Mouse (Mus musculus): ENCODE measurements around the gene Dnal1. TPM values are rescaled to one million over a fixed set of nuclear protein-coding genes. Genes with fewer than 3 reads are reported as not detected.

The Dnal1 gene
- polyA plus RNA-seq, 1 experiment from 2014 or later = 23.6 TPM

DNA sequence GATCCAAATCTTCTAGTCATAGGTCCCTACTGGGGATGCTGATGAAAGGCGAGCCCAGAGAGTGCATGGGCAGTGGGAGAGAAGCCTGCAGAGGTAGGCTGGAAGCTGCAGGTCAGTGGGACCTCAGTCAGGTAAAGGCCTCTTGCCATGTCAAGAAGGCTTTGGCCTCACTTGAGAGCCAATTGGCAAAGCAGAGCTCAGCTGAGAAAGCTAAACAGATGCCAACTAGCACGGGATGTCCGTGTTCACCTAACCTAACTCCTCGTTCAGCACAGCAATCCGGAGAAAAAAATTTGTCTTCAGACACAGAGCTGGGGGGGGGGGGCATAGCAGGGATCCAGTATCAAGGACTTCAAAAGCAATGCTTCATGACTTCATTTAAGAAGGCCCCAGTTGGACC lies 70.8 kb downstream of the Dnal1 start:
- POLR2A ChIA-PET = no interaction called here
- in situ Hi-C loops (cut with MboI; ENCODE audit: low pct_unique_long_range_greater_than_20kb) = no loop called here
- no peak for ATAC-seq

DNA sequence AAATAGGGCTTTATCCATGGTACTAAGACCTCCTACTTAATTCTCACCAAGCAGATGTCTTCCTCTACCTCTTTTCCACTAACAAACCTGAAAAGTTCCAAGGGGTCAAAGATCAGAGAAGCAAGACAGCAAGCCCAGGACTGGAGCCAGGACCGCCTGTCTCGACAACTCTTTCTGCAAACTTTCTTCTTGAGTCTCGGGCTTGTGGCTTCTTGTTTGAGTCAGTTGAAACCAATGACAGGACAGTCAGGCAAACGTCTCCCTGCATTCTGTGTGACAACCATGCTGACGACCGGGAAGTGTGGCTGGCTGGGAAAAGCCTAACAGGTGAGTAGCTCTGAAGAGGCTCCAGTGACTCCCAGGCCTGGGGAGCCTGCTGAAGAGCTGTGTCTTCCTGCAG lies 71.4 kb downstream of the Dnal1 start:
- in situ Hi-C loops (cut with MboI; ENCODE audit: low pct_unique_long_range_greater_than_20kb) = no loop called here
- DNase-seq (ENCODE audit: low read depth, low spot score) (no peak), ATAC-seq (no peak)
- ChIA-PET POLR2A (no interaction called here), CTCF (no interaction called here)
- no peak for TF ChIP-seq CTCF (IDR thresholded peaks at IDR 0.05)
- no peaks in the 10 kb centered on the region for H3K27me3 ChIP-seq

More for the DNA sequence above, 70.8 kb downstream of the Dnal1 start:
- H3K27me3 ChIP-seq = no peaks in the 10 kb centered on the region
- no peak for DNase-seq (ENCODE audit: low read depth, low spot score)
- TF ChIP-seq CTCF (IDR thresholded peaks at IDR 0.05) = no peak
- CTCF ChIA-PET = interaction anchor here (1.4 kb wide), 1 partner anchor 10 kb away, joined by 4 read pairs; no protein-coding TSS in a partner anchor

DNA sequence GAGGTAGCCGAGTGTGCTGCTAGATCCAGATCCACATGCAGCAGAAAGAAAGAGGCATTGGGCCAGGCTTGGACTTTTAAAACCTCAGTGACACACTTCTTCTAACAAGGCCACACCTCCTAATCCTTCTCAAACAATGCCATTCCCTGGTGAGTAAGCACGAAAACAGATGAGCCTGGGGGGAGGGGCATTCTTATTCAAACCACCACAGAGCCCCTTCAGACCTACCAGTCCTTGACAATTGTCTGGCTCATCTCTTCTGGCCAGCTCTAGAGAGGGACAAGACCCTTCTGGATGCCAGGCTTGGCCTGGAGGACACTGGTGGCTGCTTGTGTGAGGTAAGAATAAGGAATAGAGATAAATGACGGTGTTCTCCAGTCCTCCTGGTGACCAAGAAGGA lies 72.4 kb downstream of the Dnal1 start:
- DNase-seq (ENCODE audit: low read depth, low spot score) (no peak), ATAC-seq (no peak)
- H3K27me3 ChIP-seq = no peaks in the 10 kb centered on the region
- no peak for TF ChIP-seq CTCF (IDR thresholded peaks at IDR 0.05)
- in situ Hi-C loops (cut with MboI; ENCODE audit: low pct_unique_long_range_greater_than_20kb) = no loop called here
- POLR2A ChIA-PET = no interaction called here
- CTCF ChIA-PET = no interaction called here

DNA sequence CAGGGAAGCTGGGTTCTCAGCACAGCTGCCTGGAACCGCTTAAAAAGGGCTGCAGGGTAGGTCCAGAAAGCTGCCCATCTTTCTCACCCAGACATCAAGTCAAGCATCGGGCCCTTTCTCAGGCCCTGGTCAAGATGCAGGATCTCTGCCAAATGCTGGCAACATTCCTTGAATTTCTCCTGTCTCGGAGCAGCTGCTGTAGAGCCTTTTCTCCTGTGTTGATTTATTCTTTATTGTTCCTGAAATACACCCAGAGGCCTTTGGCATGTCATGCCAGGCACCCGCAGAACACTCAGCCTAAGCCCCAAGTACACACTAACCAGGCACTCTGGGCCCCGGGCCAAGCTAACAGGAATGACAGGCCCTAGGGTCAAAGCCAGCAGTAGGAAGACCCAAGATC lies 72.8 kb downstream of the Dnal1 start:
- in situ Hi-C loops (cut with MboI; ENCODE audit: low pct_unique_long_range_greater_than_20kb) = no loop called here
- ChIA-PET POLR2A (interaction anchor here (1.6 to 1.8 kb wide), 2 partner anchors 8 to 31 kb away, joined by 4 to 7 read pairs; partner anchors contain the start of gene Elmsan1), CTCF (interaction anchor here (0.9 kb wide), 1 partner anchor 15 kb away, joined by 3 read pairs; no protein-coding TSS in a partner anchor)
- H3K27me3 ChIP-seq = no peaks in the 10 kb centered on the region
- no peak for DNase-seq (ENCODE audit: low read depth, low spot score)
- peak; percentile 44 for ATAC-seq
- no peak for TF ChIP-seq CTCF (IDR thresholded peaks at IDR 0.05)

DNA sequence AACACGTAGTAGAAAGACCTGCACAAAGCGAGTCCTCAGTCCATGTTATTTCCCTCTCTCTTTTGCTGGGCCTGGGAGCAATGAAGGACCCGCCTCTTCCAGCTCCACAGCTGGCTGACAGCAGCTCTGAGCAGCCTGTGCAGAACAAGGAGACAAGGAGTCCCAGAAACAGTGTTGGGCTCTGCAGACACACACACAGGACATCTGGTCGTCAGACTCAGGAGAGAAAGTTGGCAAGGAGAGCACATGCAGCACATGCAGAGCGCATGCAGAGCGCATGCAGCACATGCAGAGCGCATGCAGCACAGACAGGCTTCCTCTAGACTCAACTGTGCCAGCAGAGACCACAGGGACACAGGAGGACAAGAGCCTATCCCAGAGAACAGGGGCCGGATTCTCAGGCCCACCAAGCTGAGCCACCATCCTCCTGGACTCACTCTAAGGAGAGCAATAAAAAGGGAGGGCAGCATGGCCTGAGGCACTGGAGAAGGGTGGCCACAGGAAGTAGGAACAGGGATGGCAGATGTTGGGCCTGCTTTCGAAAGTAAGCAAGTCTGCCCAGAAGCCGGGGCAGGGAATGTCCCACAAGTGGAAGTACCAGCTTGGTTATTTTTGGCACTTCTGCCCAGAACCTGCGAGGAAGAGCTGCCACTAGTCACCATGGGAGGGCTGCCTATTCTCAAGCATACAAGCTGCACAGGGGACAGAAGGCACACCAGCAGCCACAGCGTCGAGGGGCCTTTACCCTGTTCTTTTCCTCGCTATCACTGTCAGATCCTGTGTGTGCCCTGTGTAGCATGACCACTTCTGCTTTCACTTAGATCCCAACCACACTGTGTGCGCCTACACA lies 73.8 kb downstream of the Dnal1 start:
- POLR2A ChIA-PET = interaction anchor here (0.7 to 3.3 kb wide), 4 partner anchors 9 to 655 kb away, joined by 3 to 12 read pairs (median 6); partner anchors contain the start of gene Elmsan1
- ATAC-seq (no peak), DNase-seq (ENCODE audit: low read depth, low spot score) (no peak)
- no peaks in the 10 kb centered on the region for H3K27me3 ChIP-seq
- CTCF ChIA-PET = interaction anchor here (0.9 to 2.1 kb wide), 5 partner anchors 12 to 36 kb away, joined by 3 to 5 read pairs (median 4); no protein-coding TSS in a partner anchor
- TF ChIP-seq CTCF (IDR thresholded peaks at IDR 0.05) = no peak
- in situ Hi-C loops (cut with MboI; ENCODE audit: low pct_unique_long_range_greater_than_20kb) = no loop called here

DNA sequence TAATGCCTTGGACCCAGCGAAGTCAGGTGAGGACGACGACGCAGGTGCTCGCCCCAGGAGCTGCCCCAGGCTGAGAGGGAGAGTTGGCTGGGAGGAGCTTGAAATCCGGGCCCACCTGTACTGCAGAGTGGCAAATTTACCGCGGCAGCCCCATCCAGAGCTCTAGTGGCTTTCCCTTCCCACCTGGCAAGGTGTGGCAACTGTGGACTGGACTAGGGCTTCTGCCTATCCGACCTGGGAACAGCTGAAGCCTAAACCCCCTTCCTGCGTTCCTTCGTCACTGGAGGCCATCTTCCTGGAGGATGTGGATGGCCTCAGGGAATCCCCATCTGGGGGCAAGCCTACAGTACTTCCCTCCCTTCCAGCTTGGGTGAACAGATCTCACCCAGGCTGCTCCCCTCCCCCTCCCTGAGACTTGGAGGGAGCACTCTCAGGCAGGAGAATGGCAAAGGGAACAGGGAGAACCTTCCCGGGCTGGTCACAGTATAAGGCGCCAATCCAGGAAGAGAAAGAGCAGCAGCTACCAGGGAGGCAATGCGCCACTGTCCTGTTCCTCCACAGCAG lies 74.8 kb downstream of the Dnal1 start:
- in situ Hi-C loops (cut with MboI; ENCODE audit: low pct_unique_long_range_greater_than_20kb) = no loop called here
- CTCF ChIA-PET = interaction anchor here (1.1 to 2.1 kb wide), 3 partner anchors 13 to 27 kb away, joined by 4 to 5 read pairs (median 5); no protein-coding TSS in a partner anchor
- TF ChIP-seq CTCF (IDR thresholded peaks at IDR 0.05) = no peak
- ATAC-seq = no peak
- POLR2A ChIA-PET = interaction anchor here (0.7 to 3.3 kb wide), 4 partner anchors 12 to 656 kb away, joined by 3 to 12 read pairs (median 3); no protein-coding TSS in a partner anchor
- H3K27me3 ChIP-seq = no peaks in the 10 kb centered on the region
- no peak for DNase-seq (ENCODE audit: low read depth, low spot score)

DNA sequence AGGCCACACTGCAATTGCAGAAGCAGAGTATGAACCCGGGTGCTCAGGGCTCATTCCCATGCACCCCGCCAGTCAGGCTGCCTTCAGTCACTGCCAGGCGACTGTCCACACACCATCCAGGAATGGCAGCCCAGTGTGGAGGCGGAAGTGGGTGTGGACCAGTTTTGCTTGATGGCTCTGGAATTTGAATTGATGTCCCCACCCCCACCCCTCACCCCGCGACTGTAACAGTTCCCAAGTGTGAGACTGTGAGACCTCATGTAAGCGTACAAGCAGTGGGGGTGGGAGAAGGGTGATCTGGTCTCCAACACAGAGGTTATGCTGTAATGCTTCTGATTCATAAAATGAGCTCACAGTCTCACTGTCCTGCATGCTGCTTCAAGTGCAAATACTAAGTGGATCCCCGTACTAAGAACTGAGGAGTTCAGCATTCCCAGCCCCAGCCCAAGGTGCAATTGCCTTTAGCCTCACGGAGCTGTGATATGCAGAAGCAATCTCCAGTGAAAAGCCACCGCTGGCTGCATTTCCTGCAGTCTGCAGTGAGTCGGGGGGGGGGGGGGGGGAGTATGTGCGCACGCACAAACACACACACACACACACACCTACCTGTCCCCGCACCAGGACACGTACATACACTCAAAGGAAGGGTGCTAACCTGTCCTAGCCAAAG lies 76.1 kb downstream of the Dnal1 start:
- no peak for TF ChIP-seq CTCF (IDR thresholded peaks at IDR 0.05)
- DNase-seq (ENCODE audit: low read depth, low spot score) (no peak), ATAC-seq (peak; percentile 11)
- ChIA-PET CTCF (no interaction called here), POLR2A (interaction anchor here (0.7 to 3.3 kb wide), 3 partner anchors 13 to 30 kb away, joined by 3 to 12 read pairs (median 3); no protein-coding TSS in a partner anchor)
- no peaks in the 10 kb centered on the region for H3K27me3 ChIP-seq
- in situ Hi-C loops (cut with MboI; ENCODE audit: low pct_unique_long_range_greater_than_20kb) = no loop called here

DNA sequence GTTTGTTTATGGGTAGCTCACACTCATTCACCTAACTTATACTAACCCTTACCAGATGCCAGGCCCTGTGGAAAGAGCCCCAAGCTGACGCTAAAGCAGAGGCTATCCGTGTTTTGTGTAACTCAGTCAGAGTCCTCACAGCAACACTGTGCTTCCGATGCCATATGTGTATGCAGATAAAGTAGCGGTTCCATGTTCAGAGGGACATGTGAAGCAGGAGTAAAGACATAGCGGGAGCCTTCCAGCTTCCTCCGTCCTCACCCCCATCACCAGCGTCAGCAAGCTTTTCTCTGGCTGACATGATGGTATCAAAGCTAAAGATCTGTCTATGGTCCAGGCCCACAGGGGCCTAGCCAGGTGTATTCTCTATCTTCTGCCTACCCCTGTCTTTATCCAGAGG lies 77.0 kb downstream of the Dnal1 start:
- POLR2A ChIA-PET = interaction anchor here (0.6 to 3.3 kb wide), 4 partner anchors 9 to 43 kb away, joined by 3 to 12 read pairs (median 4); partner anchors contain the start of gene Pnma1
- in situ Hi-C loops (cut with MboI; ENCODE audit: low pct_unique_long_range_greater_than_20kb) = no loop called here
- TF ChIP-seq CTCF (IDR thresholded peaks at IDR 0.05) = no peak
- no peak for DNase-seq (ENCODE audit: low read depth, low spot score)
- CTCF ChIA-PET = interaction anchor here (0.7 kb wide), 1 partner anchor 160 kb away, joined by 3 read pairs; no protein-coding TSS in a partner anchor
- ATAC-seq = no peak
- H3K27me3 ChIP-seq = no peaks in the 10 kb centered on the region

DNA sequence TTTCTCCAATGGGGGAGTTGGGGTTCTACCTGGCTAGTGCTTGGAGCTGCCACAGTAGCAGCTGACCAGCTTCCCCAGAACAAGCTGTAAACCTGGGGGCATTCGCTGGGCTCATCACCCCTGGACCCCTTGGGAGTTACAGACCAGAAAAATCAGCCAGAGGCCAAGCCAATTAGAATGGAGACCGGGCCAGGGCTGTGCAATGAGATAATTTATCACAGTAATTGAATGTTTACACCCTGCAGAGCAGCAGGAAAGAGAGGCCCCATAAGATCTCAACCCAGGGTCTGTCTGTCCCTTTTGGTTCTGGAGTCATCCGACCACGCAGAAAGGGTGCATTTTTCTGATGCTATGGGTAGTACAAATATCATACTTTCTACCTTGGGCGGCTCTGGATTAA lies 77.6 kb downstream of the Dnal1 start:
- ChIA-PET POLR2A (interaction anchor here (1.0 to 1.6 kb wide), 3 partner anchors 15 to 44 kb away, joined by 3 to 6 read pairs (median 3); partner anchors contain the start of gene Pnma1), CTCF (interaction anchor here (0.7 kb wide), 1 partner anchor 161 kb away, joined by 3 read pairs; no protein-coding TSS in a partner anchor)
- ATAC-seq (no peak), DNase-seq (ENCODE audit: low read depth, low spot score) (no peak)
- no peaks in the 10 kb centered on the region for H3K27me3 ChIP-seq
- in situ Hi-C loops (cut with MboI; ENCODE audit: low pct_unique_long_range_greater_than_20kb) = no loop called here
- no peak for TF ChIP-seq CTCF (IDR thresholded peaks at IDR 0.05)

DNA sequence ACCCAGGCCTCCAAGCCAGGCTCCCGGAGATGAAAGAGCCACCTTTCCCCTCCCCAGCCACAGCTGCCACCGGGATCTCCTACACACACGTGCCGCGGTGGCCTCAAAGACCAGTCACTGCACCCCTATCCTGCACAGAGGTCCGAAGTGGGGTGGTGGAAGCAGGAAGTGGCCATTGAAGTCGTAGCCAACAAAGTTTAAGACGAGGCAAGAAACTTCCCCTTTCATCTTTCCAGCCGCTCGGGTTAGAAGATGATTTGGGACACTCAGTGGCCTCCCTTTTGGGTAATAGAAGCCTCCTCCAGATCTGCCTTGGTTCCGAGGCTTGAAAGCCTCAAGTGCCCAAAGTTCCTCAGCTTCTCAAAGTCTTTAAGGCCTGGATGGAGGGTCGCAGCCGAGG lies 78.1 kb downstream of the Dnal1 start:
- in situ Hi-C loops (cut with MboI; ENCODE audit: low pct_unique_long_range_greater_than_20kb) = no loop called here
- ATAC-seq (no peak), DNase-seq (ENCODE audit: low read depth, low spot score) (no peak)
- ChIA-PET POLR2A (interaction anchor here (0.6 to 1.6 kb wide), 6 partner anchors 12 to 44 kb away, joined by 3 to 7 read pairs (median 5); partner anchors contain the start of genes Elmsan1 and Pnma1), CTCF (no interaction called here)
- no peak for TF ChIP-seq CTCF (IDR thresholded peaks at IDR 0.05)
- no peaks in the 10 kb centered on the region for H3K27me3 ChIP-seq
